Mouse (Mus musculus): ENCODE results near the gene Jmjd4. TPM values are rescaled to one million over a fixed set of nuclear protein-coding genes. Genes with fewer than 3 reads are reported as not detected.
A peak's percentile ranks its signal among the peaks of the same experiment; 100 is the strongest.

The Jmjd4 gene
- total and polyA plus RNA-seq, 2 experiments from 2014 or later = 22.9 to 37.5 TPM

DNA sequence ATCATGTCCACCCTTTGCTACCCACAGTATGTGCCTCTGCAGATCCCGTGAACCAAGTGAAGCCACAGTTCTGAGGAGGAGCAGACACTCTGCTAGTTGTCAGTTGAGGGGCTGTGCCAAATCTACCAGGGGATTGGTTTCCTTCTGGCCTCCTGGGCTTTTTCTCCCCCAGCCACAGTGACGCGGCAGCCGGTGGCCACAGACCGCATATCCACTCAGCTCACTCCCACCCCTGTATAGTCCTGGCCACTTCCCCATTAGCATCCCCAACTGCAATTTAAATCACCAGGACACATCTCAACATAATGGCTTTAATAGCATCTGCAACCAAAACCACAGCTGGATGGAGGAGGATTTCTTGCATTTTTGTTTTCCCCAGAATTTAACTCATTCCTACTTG, 31.1 kb upstream of the Jmjd4 start:
- no peak for TF ChIP-seq CTCF (IDR thresholded peaks at IDR 0.05; ENCODE audit: low read depth)
- no peak for DNase-seq (ENCODE audit: low spot score)
- H3K9me3 ChIP-seq (ENCODE audit: low read length) = no peaks in the 10 kb centered on the region
- H3K27ac ChIP-seq = no peak overlapping the region
- WGBS = 82% methylated on average over 5 of the region's 5 CpGs
- H3K4me2 ChIP-seq (ENCODE audit: low read depth, low read length) = no peak overlapping the region
- H3K36me3 ChIP-seq (ENCODE audit: insufficient read depth, low read length) = peaks cover 36% of the 10 kb centered on the region
- H3K9ac ChIP-seq (replicated peaks; ENCODE audit: low read length) = no peak overlapping the region
- H3K27me3 ChIP-seq (ENCODE audit: insufficient read depth, low read length) = no peaks in the 10 kb centered on the region
- H3K4me3 ChIP-seq (ENCODE audit: low read length) = no peak overlapping the region
- H3K4me1 ChIP-seq (ENCODE audit: insufficient read depth, low read length) = no peaks in the 10 kb centered on the region
- ATAC-seq = no peak

DNA sequence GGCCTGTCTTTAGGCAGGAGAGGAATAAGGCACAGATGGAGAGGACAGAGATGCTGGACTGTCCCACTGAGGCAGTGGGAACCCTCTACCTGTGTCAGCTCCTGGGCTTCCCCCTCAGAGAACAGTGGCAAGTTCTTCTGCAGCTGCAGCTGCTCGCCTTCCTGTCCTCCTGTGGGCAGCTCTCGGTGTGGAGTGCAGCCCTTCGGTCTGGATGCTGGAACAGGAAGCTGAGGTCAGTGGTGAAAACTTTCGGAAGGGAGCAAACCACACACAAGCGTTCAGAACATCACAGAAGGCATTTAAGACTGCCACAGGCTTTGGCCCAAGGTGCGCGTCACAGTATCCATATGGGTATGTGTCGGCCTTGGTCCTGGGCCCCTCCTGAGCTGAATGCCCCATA, 28.4 kb upstream of the Jmjd4 start:
- ATAC-seq = no peak
- WGBS = 95% methylated on average over 8 of the region's 8 CpGs
- Histone ChIP-seq H3K9me3 (ENCODE audit: low read length) (no peaks in the 10 kb centered on the region), H3K36me3 (ENCODE audit: insufficient read depth, low read length) (peaks cover 49% of the 10 kb centered on the region), H3K27ac (no peak overlapping the region), H3K4me2 (ENCODE audit: low read depth, low read length) (no peak overlapping the region), H3K4me3 (ENCODE audit: low read length) (no peak overlapping the region), H3K4me1 (ENCODE audit: insufficient read depth, low read length) (no peaks in the 10 kb centered on the region), H3K27me3 (ENCODE audit: insufficient read depth, low read length) (no peaks in the 10 kb centered on the region), H3K9ac (replicated peaks; ENCODE audit: low read length) (no peak overlapping the region)
- no peak for TF ChIP-seq CTCF (IDR thresholded peaks at IDR 0.05; ENCODE audit: low read depth)
- DNase-seq (ENCODE audit: low spot score) = no peak

DNA sequence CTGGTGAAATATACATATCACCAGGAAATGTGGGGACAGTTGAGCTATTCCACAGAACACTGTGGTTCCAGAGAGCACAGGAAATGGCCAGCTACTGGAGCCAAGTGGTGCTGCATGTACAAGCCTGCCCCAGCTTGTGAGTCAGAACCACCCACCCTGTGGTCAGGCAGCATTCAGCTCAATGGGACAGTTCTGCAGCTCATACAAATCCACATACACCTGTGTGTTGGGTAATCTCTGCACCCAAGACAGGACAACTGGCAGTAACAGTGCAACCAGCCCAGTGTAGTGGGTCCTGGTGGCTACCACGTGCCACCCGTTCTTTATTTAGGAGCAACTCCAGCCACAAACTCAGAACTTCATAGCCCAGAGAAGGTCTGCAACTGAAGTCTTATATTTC, 27.9 kb upstream of the Jmjd4 start:
- TF ChIP-seq CTCF (IDR thresholded peaks at IDR 0.05; ENCODE audit: low read depth) = no peak
- DNase-seq (ENCODE audit: low spot score) = no peak
- WGBS = 92% methylated on average over 2 of the region's 2 CpGs
- Histone ChIP-seq H3K9ac (replicated peaks; ENCODE audit: low read length) (no peak overlapping the region), H3K36me3 (ENCODE audit: insufficient read depth, low read length) (peaks cover 52% of the 10 kb centered on the region), H3K4me1 (ENCODE audit: insufficient read depth, low read length) (no peaks in the 10 kb centered on the region), H3K4me2 (ENCODE audit: low read depth, low read length) (no peak overlapping the region), H3K4me3 (ENCODE audit: low read length) (no peak overlapping the region), H3K27ac (no peak overlapping the region), H3K27me3 (ENCODE audit: insufficient read depth, low read length) (no peaks in the 10 kb centered on the region), H3K9me3 (ENCODE audit: low read length) (no peaks in the 10 kb centered on the region)
- ATAC-seq = no peak

DNA sequence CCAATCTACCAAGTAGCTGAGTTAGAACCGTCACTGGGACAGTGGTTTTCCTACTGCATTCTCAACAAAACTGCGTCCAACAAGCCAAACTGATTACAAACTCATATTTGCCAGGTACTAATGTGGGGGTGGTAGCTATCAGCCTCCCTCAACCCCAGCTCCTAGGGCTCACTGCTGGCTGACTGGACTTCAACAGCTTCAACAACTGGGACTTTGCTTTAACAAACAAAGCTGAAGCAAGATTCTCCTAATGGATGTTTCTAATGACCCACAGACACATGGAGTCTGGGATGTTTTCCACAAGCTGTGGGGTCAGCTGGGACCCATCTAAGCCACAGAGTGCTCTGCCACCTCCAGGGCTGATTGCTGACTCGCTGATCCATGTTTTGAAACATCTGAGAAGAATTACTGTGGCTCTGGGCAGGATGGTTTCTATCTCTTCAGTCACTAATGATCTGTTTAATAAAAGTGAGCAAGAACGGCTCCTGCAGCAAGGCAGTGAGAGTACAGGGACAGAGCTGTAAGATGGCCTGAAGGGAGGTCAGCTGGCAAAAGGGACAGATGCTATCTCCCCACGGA, 26.7 kb upstream of the Jmjd4 start:
- WGBS = 77% methylated on average over 5 of the region's 5 CpGs
- Histone ChIP-seq H3K36me3 (ENCODE audit: insufficient read depth, low read length) (peaks cover 62% of the 10 kb centered on the region), H3K4me3 (ENCODE audit: low read length) (no peak overlapping the region), H3K27me3 (ENCODE audit: insufficient read depth, low read length) (no peaks in the 10 kb centered on the region), H3K4me1 (ENCODE audit: insufficient read depth, low read length) (no peaks in the 10 kb centered on the region), H3K27ac (no peak overlapping the region), H3K4me2 (ENCODE audit: low read depth, low read length) (no peak overlapping the region), H3K9me3 (ENCODE audit: low read length) (no peaks in the 10 kb centered on the region), H3K9ac (replicated peaks; ENCODE audit: low read length) (no peak overlapping the region)
- DNase-seq (ENCODE audit: low spot score) (no peak), ATAC-seq (no peak)
- TF ChIP-seq CTCF (IDR thresholded peaks at IDR 0.05; ENCODE audit: low read depth) = no peak

DNA sequence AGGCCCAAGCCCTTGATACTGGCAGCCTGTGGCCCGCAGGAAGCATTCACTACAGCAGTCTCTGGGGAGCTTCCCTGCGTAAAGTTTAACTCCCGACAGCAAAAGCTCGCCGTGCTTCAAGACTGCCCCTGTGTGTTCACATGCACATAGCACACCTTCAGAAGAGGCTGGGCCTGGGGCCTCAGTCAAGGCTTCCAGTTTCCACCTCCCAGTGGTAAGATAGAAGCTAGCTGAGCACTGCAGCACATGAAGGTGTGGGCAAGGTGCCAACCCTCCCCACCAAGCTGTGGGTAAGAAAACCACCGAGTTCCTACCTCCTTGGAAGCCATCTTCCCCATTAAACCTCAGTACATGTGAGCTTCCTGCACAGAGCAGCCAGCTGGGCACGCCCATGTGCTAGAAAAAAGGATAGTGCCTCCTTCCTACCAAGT, 24.2 kb upstream of the Jmjd4 start:
- H3K4me3 ChIP-seq (ENCODE audit: low read length) = no peak overlapping the region
- no peak for ATAC-seq
- peak; percentile 60 for TF ChIP-seq CTCF (IDR thresholded peaks at IDR 0.05; ENCODE audit: low read depth)
- H3K9me3 ChIP-seq (ENCODE audit: low read length) = no peaks in the 10 kb centered on the region
- no peaks in the 10 kb centered on the region for H3K27me3 ChIP-seq (ENCODE audit: insufficient read depth, low read length)
- no peaks in the 10 kb centered on the region for H3K4me1 ChIP-seq (ENCODE audit: insufficient read depth, low read length)
- H3K4me2 ChIP-seq (ENCODE audit: low read depth, low read length) = no peak overlapping the region
- H3K27ac ChIP-seq = no peak overlapping the region
- peak; percentile 50 for DNase-seq (ENCODE audit: low spot score)
- H3K36me3 ChIP-seq (ENCODE audit: insufficient read depth, low read length) = peaks cover 48% of the 10 kb centered on the region
- 56% methylated on average over 7 of the region's 7 CpGs for WGBS
- no peak overlapping the region for H3K9ac ChIP-seq (replicated peaks; ENCODE audit: low read length)

DNA sequence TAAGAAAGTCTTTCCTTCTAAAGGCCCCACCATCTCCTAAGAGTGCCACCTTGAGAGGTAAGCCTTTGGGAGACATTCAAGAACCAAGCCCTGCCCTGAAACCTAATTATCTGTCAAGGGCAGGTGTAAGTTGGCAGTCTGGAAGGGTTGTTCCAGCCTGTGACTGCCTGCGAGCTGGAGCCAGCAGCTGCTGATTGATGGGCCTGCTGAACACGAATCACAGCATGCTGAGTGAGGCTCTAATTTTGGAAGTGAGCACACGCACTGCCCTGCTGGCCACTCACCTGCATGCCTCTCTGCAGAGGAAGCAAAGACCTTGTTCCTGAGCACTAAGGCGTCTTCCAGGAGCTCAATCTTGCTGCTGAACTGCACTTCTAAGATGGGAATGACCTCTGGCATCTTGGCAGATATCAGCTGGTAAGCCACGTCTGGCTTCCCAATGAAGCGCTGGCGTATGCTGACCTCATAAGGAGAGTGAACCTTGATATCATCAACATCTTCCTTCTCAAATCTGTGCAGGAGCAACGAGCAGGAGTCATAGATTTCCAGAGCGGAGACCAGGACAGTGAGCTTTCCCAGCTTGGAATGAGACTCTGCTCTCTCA, 21.7 kb upstream of the Jmjd4 start:
- 82% methylated on average over 9 of the region's 9 CpGs for WGBS
- peaks cover 46% of the 10 kb centered on the region for H3K36me3 ChIP-seq (ENCODE audit: insufficient read depth, low read length)

DNA sequence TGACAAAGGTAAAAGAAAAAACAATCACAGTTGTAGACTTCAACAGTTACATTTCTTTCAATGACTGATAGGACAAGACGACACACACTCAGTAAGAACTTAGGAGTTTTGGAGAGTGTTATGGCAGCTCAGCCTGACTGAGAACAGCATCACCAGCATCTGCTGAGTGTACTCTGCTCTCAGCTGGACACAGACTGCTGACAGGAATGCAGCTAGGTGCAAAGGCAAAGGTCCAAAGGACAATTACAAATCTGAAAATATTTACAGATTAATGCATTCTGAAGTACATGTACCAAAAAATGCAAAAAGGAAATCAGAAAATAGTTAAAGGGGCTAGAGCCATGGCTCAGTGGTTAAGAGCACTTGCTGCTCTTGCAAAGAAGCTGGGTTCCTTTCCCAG, 19.9 kb upstream of the Jmjd4 start:
- WGBS = 86% methylated on average over 1 of the region's 1 CpGs

More for the DNA sequence above, 21.7 kb upstream of the Jmjd4 start:
- no peak overlapping the region for H3K9ac ChIP-seq (replicated peaks; ENCODE audit: low read length)
- no peaks in the 10 kb centered on the region for H3K4me1 ChIP-seq (ENCODE audit: insufficient read depth, low read length)
- no peaks in the 10 kb centered on the region for H3K27me3 ChIP-seq (ENCODE audit: insufficient read depth, low read length)
- TF ChIP-seq CTCF (IDR thresholded peaks at IDR 0.05; ENCODE audit: low read depth) = no peak
- H3K4me2 ChIP-seq (ENCODE audit: low read depth, low read length) = no peak overlapping the region
- DNase-seq (ENCODE audit: low spot score) = no peak
- ATAC-seq = no peak
- H3K9me3 ChIP-seq (ENCODE audit: low read length) = no peaks in the 10 kb centered on the region
- no peak overlapping the region for H3K4me3 ChIP-seq (ENCODE audit: low read length)
- no peak overlapping the region for H3K27ac ChIP-seq

More for the DNA sequence above, 19.9 kb upstream of the Jmjd4 start:
- DNase-seq (ENCODE audit: low spot score) (no peak), ATAC-seq (no peak)
- Histone ChIP-seq H3K27me3 (ENCODE audit: insufficient read depth, low read length) (no peaks in the 10 kb centered on the region), H3K4me1 (ENCODE audit: insufficient read depth, low read length) (no peaks in the 10 kb centered on the region), H3K9ac (replicated peaks; ENCODE audit: low read length) (no peak overlapping the region), H3K4me3 (ENCODE audit: low read length) (no peak overlapping the region), H3K36me3 (ENCODE audit: insufficient read depth, low read length) (peaks cover 36% of the 10 kb centered on the region), H3K9me3 (ENCODE audit: low read length) (no peaks in the 10 kb centered on the region), H3K27ac (no peak overlapping the region), H3K4me2 (ENCODE audit: low read depth, low read length) (no peak overlapping the region)
- TF ChIP-seq CTCF (IDR thresholded peaks at IDR 0.05; ENCODE audit: low read depth) = no peak

Measured in hindbrain, postnatal 0 days (tissue).